Mouse (Mus musculus): Measurements from ENCODE around the gene Eef1e1.

GRCm38 (mm10) chr13:38612179-38612578 is 46.7 kb downstream of the Eef1e1 start:
- TF ChIP-seq CTCF (IDR thresholded peaks at IDR 0.05; ENCODE audit: insufficient read depth, low read length), result no peak
- no peak for TF ChIP-seq POLR2A (IDR thresholded peaks at IDR 0.05; ENCODE audit: borderline replicate concordance, extremely low read depth, low read depth, low read length)
